Mouse (Mus musculus) activated CD4-positive, CD25-positive, alpha-beta regulatory T cell, adult 4 months (primary cell): ENCODE measurements around the gene Gm49486. TPM values are rescaled to one million over a fixed set of nuclear protein-coding genes. Genes with fewer than 3 reads are reported as not detected.

Experiments
- ATAC-seq: one replicate; pipeline ENCODE4 v1.8.0; 2017
- polyA plus RNA-seq, 2 experiments: library from polyadenylated mRNA; unstranded; fragments of 100-300 nt; shearing (Covaris generic); gene quantifications; one replicate each; pipeline ENCODE4 v1.2.1; 2017

Gene Gm49486
- under 1 TPM; 0.16 to 0.34 TPM for polyA plus RNA-seq

GRCm38 (mm10) chr15:79229058-79229821 is at the start of gene Gm49486, which contains the start of gene Pick1:
Gene Gm49486 (plus strand): TSS chr15:79229391.
Gene Pick1 (plus strand): TSS chr15:79229173.
- ATAC-seq: peak; percentile 79

- ATAC-seq: no peak
Observed at GRCm38 (mm10) chr15:79185213-79185612, 44.0 kb upstream of the Gm49486 start.

GRCm38 (mm10) chr15:79187819-79188218 is 41.4 kb upstream of the Gm49486 start:
- ATAC-seq: no peak

GRCm38 (mm10) chr15:79191426-79191825 is 37.8 kb upstream of the Gm49486 start:
- ATAC-seq: no peak

DNA sequence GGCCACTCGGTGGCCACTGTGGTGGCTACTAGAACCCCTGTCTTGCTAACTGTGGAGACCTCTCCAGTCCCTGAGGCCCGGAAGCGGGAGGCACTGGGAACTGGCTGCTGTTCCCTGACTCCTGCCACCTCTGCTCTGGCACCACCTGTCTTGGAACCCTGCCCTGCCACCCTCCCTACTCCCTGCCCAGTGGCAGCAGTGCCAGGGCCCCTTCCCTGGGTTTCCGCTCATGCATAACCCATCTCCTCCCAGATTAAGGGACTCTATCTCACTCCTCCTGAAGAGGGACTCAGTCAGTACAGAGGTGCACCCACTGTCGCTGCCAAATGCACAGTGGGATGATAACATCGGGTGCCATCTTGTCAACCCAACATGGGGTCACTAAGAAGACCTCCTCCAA is 36.7 kb upstream of the Gm49486 start:
- ATAC-seq: no peak

DNA sequence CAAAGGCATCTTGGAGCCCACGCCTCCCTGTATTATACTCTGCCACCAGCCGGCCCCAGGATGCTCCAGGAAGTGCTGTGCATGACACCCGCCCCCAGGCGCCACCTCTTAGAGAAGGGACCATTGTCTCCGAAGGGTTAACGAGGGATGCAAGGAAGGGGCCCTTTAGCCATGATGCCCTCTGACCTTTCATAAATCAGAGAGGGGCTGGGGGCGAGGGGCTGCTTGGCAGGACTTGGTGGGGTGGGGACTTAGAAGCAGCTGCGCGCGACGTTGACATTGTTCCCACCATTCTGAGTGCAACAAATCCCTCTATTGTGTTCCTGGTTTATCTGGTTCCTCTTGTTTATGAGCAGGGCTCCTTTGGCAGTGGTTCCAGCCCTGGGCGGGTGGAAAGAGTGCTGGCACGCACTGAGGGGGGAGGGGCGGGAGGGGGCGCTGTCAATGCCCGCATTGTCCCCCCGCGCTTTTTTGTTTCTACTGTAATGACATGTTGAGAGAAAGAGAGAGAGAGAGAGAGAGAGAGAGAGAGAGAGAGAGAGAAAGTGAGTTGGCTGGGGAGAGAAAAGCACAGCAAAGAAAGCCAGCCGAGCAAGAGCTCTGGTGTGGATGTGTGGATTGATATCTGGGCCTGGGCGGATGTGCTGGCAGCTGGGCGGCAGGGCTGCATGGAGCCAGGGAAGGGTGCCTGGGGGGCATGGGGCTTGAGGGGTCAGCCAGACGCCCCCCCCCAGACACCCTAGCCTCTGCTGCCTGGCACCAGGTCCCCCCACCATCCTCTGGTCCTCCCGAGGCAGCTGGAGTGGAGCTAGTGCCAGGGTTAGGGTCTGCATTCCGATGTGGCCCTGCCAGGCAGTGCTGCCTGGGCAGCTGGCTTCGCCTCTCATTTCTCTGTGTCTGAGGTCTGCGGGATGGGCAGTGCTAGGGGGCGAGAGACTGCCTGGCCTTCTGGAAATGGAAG is 36.0 kb upstream of the Gm49486 start:
- no peak for ATAC-seq

- no peak for ATAC-seq
Observed at GRCm38 (mm10) chr15:79194048-79194447, 35.1 kb upstream of the Gm49486 start.

- ATAC-seq: no peak
Observed at GRCm38 (mm10) chr15:79194946-79195345, 34.2 kb upstream of the Gm49486 start.

DNA sequence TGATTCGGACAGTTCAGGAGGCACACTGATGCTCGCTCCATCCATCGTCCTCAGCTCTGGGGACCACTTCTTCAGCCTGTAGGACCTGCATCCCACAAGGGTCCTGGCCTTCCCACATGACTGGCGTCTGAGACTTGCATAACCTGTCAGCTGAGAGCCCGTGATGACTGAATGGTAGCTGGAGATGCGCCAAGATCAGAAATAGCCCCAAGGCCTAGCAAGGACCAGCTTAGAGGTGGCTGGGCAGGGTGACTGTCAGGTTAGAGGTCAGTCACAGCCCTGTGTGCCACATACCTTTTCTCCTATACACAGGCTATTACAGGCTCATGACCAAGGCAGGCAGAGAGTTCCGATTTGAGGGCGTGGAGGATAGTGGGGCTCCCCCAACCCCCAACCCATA is 33.7 kb upstream of the Gm49486 start:
- ATAC-seq: no peak

GRCm38 (mm10) chr15:79199390-79199976 is 29.7 kb upstream of the Gm49486 start:
- ATAC-seq: no peak

DNA sequence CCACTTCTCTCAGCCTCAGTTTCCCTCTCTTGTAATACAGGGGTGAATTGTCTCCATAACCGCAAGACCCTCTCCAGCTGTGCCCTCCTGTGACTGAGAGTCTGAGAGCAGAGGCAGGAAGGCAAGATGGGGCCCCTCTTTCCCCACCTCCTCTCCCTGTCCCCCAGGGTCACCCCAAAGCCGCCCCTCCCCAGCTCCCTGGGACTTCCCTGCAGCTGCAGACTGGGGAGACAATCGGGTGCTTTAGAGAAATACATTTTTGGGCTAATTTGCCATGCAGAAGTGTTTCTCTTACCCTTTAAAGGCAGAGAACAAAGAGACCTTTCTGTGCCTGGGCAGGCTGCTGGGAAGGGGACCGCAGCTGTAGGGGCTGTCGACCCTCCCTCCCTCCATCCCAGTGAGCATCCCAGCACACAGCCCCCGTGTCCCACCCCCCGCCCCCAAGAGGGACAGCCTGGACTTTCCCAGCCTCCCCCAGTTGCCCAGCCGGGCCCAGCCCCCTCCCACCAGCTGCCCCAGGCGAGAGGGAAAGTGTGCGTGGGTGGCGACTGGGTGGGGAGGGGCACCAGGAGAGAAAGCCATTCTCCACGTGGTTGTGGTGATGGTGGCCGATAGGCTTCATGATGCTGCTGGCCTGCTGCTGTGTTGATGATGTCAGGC is 27.6 kb upstream of the Gm49486 start:
- ATAC-seq: no peak

DNA sequence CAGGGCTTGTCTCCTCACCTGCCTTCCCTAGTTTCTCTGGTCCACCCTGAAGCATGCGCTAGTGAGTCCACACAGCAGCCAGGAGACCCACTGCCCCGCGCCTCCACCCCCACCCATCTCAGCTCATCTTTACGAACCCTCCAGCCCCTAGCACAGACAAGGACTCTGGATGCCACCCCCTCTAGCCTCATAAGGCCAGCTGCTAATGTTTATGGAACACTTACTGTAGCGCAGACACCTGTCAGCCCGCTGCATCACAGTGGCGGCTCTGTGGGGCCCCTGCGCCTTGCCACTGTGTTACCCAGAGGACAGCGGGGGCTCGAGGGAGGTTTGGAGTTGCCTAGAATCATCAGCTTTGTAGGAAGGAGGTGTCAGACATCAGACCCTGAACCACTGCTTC is 26.6 kb upstream of the Gm49486 start:
- no peak for ATAC-seq

GRCm38 (mm10) chr15:79208211-79208610 is 21.0 kb upstream of the Gm49486 start:
- ATAC-seq: no peak

GRCm38 (mm10) chr15:79208758-79209439 is 20.3 kb upstream of the Gm49486 start:
- peak; percentile 98 for ATAC-seq

GRCm38 (mm10) chr15:79210357-79210756 is 18.8 kb upstream of the Gm49486 start:
- ATAC-seq: no peak

DNA sequence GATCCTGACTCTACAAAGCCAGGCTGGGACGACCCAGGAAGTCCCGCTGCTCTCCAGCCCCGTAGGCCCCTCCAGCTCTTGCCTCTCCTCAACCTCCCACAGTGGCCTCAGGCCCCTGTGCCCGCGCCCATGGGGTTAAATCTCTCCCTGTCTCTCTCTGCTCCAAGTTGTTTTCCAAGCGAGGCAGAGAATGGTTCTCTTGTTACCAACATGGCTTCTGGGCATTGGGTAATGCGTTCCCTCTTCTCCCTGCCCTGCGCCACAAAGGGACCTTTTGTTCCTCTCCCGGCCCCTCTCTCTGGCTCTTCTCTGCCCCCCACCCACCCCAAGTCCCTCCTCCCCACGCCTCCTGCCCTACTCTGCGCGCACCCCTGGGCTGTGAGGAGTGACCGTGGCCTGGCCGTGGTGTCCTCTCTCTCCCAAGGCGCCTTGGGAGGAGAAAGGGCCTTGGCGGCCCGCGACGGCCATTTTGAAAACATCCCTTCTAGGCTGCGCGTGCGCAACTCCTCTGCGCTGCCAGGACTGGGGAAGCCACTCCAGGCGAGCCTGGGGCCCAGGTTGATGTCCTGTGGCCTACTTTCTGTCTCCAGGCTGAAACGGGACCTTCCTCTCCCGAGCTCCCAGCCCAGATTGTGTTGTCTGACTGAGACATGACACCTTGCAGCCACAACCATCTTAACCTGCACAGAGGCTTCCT is 16.3 kb upstream of the Gm49486 start:
- ATAC-seq: no peak

GRCm38 (mm10) chr15:79213591-79213990 is 15.6 kb upstream of the Gm49486 start:
- no peak for ATAC-seq

DNA sequence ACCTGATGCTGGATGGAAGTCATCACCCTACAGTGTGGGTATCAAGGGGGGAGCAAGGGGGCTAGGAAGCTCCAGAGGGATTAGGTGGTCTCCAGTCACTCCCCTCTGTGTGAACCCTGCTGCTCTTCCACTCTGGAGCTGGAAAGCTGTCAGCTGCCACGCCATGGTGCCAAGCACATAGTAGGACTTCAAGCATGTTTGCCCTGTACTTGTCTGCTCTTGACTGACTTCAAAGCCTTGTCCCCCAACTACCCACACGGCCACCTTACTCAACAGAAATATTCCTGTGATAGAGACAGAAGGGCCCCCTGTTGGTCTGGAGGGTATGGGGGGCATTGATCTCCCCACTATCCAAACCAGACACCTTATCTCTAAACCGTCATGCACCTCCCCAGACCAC is 13.0 kb upstream of the Gm49486 start:
- ATAC-seq: no peak

DNA sequence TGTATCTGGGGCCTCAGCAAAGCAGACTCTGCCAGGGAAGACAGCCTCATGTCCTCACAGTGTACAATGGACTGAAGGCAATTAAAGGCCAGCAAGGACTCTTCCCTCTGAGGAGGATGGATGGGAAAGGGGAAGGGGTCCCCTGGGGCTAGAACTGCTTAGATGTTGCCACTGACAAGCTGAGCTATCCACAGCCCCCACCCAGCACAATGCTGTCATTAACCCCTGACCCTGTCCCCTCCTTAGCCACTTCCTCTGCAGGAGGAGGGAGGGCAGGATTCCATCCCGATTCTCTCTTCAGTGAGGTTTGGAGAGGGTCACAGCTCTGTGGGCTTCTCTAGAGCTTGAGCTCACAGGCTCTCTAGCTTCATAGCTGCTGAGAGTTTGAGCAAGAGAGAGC is 9.6 kb upstream of the Gm49486 start:
- ATAC-seq: no peak

DNA sequence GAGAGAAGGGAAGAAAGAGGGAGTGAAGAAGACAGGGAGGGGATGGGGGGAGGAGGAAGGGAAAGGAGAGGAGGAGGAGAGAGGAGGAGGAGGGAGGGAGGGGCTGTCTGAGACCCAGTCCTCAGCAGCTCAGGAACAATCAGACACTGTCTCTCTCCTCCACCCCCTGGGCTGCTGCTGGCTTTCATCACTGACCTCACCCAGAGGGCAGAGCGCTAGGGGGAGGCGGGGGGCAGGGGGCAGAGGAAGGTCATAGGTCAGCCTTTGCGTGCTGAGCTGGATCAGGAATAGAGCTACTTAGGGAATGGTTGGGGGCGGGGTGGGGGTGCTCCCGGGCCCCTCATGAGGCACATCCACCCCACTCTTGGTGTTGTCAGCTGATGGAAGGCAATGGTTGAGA is 5.5 kb upstream of the Gm49486 start:
- no peak for ATAC-seq

GRCm38 (mm10) chr15:79224685-79225084 is 4.5 kb upstream of the Gm49486 start:
- ATAC-seq: peak; percentile 44
